Mouse (Mus musculus) heart, embryonic 14.5 days (tissue): ENCODE results near the gene Olfr1370. TPM values are rescaled to one million over a fixed set of nuclear protein-coding genes. Genes with fewer than 3 reads are reported as not detected.

Experiments used
- ATAC-seq: fragments of 200-750 bp; cut with Nextera tagmentation; 2 replicates; pipeline ENCODE4 v1.8.0; 2017; ENCODE audit warnings: low read depth, moderate TSS enrichment; ENCODE audit not compliant: insufficient number of reproducible peaks, insufficient read depth, low FRiP score
- H3K27ac ChIP-seq, 2 experiments: fragments of 200-500 bp in 1 of 2; fragments of 300-500 bp in 1 of 2; sonication (generic) in 1 of 2; replicated peaks in 1 of 2; 2 replicates each; pipeline ENCODE4 v1.5.1; 2012 to 2014; ENCODE audit warnings: low read depth in 2 of 2, low read length in 2 of 2, control low read depth in 1 of 2, mild to moderate bottlenecking in 1 of 2, mixed read lengths in 1 of 2; ENCODE audit not compliant: control insufficient read depth in 1 of 2, insufficient read depth in 1 of 2
- H3K27me3 ChIP-seq: fragments of 300-500 bp; sonication (generic); 2 replicates; pipeline ENCODE4 v1.6.1; 2014; ENCODE audit warnings: mild to moderate bottlenecking, low read length, control low read depth; ENCODE audit not compliant: control insufficient read depth, insufficient read depth
- H3K36me3 ChIP-seq: fragments of 300-500 bp; sonication (generic); 2 replicates; pipeline ENCODE4 v1.6.1; 2014; ENCODE audit warnings: mild to moderate bottlenecking, control low read depth, low read length, mixed read lengths; ENCODE audit not compliant: control insufficient read depth, insufficient read depth
- H3K4me1 ChIP-seq, 2 experiments: fragments of 200-500 bp in 1 of 2; fragments of 300-500 bp in 1 of 2; sonication (generic) in 1 of 2; 2 replicates each; pipeline ENCODE4 v1.6.1; 2012 to 2014; ENCODE audit warnings: low read length in 2 of 2, control low read depth in 1 of 2, mixed read lengths in 1 of 2; ENCODE audit not compliant: control insufficient read depth in 2 of 2, insufficient read depth in 2 of 2
- H3K4me2 ChIP-seq: fragments of 300-500 bp; sonication (generic); 2 replicates; pipeline ENCODE4 v1.6.1; 2014; ENCODE audit warnings: mild to moderate bottlenecking, low read length
- H3K4me3 ChIP-seq, 2 experiments: fragments of 200-500 bp in 1 of 2; fragments of 300-500 bp in 1 of 2; sonication (generic) in 1 of 2; 2 replicates each; pipeline ENCODE4 v1.5.1; 2012 to 2014; ENCODE audit warnings: low read length in 2 of 2, mild to moderate bottlenecking in 2 of 2, control low read depth in 1 of 2, low read depth in 1 of 2, moderate library complexity in 1 of 2; ENCODE audit not compliant: control insufficient read depth in 1 of 2, insufficient read depth in 1 of 2
- H3K9ac ChIP-seq: fragments of 300-500 bp; sonication (generic); 2 replicates; pipeline ENCODE4 v1.6.1; 2014; ENCODE audit warnings: mild to moderate bottlenecking, low read length
- H3K9me3 ChIP-seq: fragments of 300-500 bp; sonication (generic); 2 replicates; pipeline ENCODE4 v1.6.1; 2016; ENCODE audit warnings: low read length, control low read depth; ENCODE audit not compliant: control insufficient read depth
- WGBS: fragments of 180-500 bp; shearing (Covaris S2); extraction: QIAGEN DNeasy Blood & Tissue Kit; methylation state at CpG from one replicate; pipeline ENCODE4 v1.1.7; 2014; 5-methylcytosine and 5-hydroxymethylcytosine counted together
- polyA plus RNA-seq: library from polyadenylated mRNA; unstranded; fragments of >200 nt; fragmentation: Nextera tagmentation; extraction: Ambion mirVana; gene quantifications from 2 replicates; pipeline ENCODE4 v1.2.1, GENCODE M21; 2014

Gene Olfr1370
- polyA plus RNA-seq, 1 experiment from 2014 or later: not detected

GRCm38 (mm10) chr13:21040589-21041199, 34.1 kb downstream of the Olfr1370 start:
- Histone ChIP-seq H3K27me3 (no peaks in the 10 kb centered on the region), H3K27ac (no peak overlapping the region), H3K9me3 (no peaks in the 10 kb centered on the region), H3K9ac (no peak overlapping the region), H3K4me2 (no peak overlapping the region), H3K4me3 (no peak overlapping the region), H3K4me1 (no peaks in the 10 kb centered on the region), H3K36me3 (no peaks in the 10 kb centered on the region)
- no peak for ATAC-seq
- 83% methylated on average over 2 of the region's 2 CpGs for WGBS

- Histone ChIP-seq H3K27me3 (no peaks in the 10 kb centered on the region), H3K36me3 (no peaks in the 10 kb centered on the region), H3K9me3 (no peaks in the 10 kb centered on the region), H3K27ac (no peak overlapping the region), H3K4me2 (no peak overlapping the region), H3K9ac (no peak overlapping the region), H3K4me1 (no peaks in the 10 kb centered on the region), H3K4me3 (no peak overlapping the region)
- no peak for ATAC-seq
Measured at GRCm38 (mm10) chr13:21035981-21036380, 38.8 kb downstream of the Olfr1370 start.

- Histone ChIP-seq H3K27ac (no peak overlapping the region), H3K9me3 (no peaks in the 10 kb centered on the region)
- WGBS: 59% methylated on average over 3 of the region's 3 CpGs
Measured at GRCm38 (mm10) chr13:21035011-21035410, 39.7 kb downstream of the Olfr1370 start.

GRCm38 (mm10) chr13:21033176-21033575, 41.6 kb downstream of the Olfr1370 start:
- H3K36me3 ChIP-seq: no peaks in the 10 kb centered on the region
- WGBS: 69% methylated on average over 3 of the region's 3 CpGs
- no peaks in the 10 kb centered on the region for H3K27me3 ChIP-seq
- H3K4me1 ChIP-seq: no peaks in the 10 kb centered on the region
- no peaks in the 10 kb centered on the region for H3K9me3 ChIP-seq
- H3K4me3 ChIP-seq: no peak overlapping the region
- H3K9ac ChIP-seq: no peak overlapping the region
- no peak overlapping the region for H3K27ac ChIP-seq
- no peak for ATAC-seq
- H3K4me2 ChIP-seq: no peak overlapping the region

More at GRCm38 (mm10) chr13:21035011-21035410, 39.7 kb downstream of the Olfr1370 start:
- H3K27me3 ChIP-seq: no peaks in the 10 kb centered on the region
- no peak for ATAC-seq
- no peaks in the 10 kb centered on the region for H3K36me3 ChIP-seq
- no peak overlapping the region for H3K4me3 ChIP-seq
- H3K4me2 ChIP-seq: no peak overlapping the region
- H3K4me1 ChIP-seq: no peaks in the 10 kb centered on the region
- no peak overlapping the region for H3K9ac ChIP-seq

GRCm38 (mm10) chr13:21024831-21025230, 49.9 kb downstream of the Olfr1370 start:
- no peak for ATAC-seq
- Histone ChIP-seq H3K27me3 (no peaks in the 10 kb centered on the region), H3K4me2 (no peak overlapping the region), H3K4me1 (no peaks in the 10 kb centered on the region), H3K4me3 (no peak overlapping the region), H3K27ac (no peak overlapping the region), H3K9ac (no peak overlapping the region), H3K9me3 (no peaks in the 10 kb centered on the region), H3K36me3 (no peaks in the 10 kb centered on the region)
- WGBS: 73% methylated on average over 5 of the region's 5 CpGs

Other genes with a start within 250 kb of the Olfr1370 start
- not detected in 2 replicates for gene Olfr1369-ps1, start 36.5 kb upstream of the Olfr1370 start, polyA plus RNA-seq
- gene Olfr263, start 54.7 kb upstream of the Olfr1370 start, polyA plus RNA-seq: not detected in 2 replicates
- not detected in 2 replicates for gene Olfr1368, start 70.9 kb upstream of the Olfr1370 start, polyA plus RNA-seq
- 71.9 and 80.1 TPM in 2 replicates for gene Trim27, start 104.5 kb upstream of the Olfr1370 start, polyA plus RNA-seq
- not detected in 2 replicates for gene Gpx5, start 217.8 kb upstream of the Olfr1370 start, polyA plus RNA-seq
- gene Gpx6, start 237.2 kb upstream of the Olfr1370 start, polyA plus RNA-seq: not detected in 2 replicates